Mouse (Mus musculus) Patski (cell line): ENCODE measurements at regions not wholly inside any gene's neighbourhood (a gene's known extent, or its start where the extent isn't known, plus 50 kb on each side); places are given as distances from the start of the nearest gene placed in this dataset.

Source experiments
- ATAC-seq: fragments of 100-300 bp; one replicate; pipeline ENCODE4 v1.8.0; 2021
- CTCF ChIA-PET: fragments of 350-600 bp; sonication (Branson Sonifier 250); formaldehyde crosslinking; loops from one replicate; lab custom pipeline; 2022; ENCODE audit warnings: inconsistent platforms; lab: Charles Lee
- POLR2A ChIA-PET: fragments of 350-600 bp; sonication (Branson Sonifier 250); formaldehyde crosslinking; loops from one replicate; lab custom pipeline; 2022; ENCODE audit warnings: antibody characterized with exemption, inconsistent platforms; lab: Charles Lee
- DNase-seq: peaks from one replicate; pipeline ENCODE4 v3.0.0-alpha.2; 2011; ENCODE audit warnings: low read depth, low spot score
- H3K27me3 ChIP-seq: fragments of 371-371 bp; one replicate; pipeline ENCODE4 v1.5.1; 2021
- CTCF ChIP-seq: fragments of 100-300 bp; IDR thresholded peaks from one replicate; pipeline ENCODE4 v1.5.1; 2021
- in situ Hi-C: fragments of 300-500 bp; cut with MboI; formaldehyde crosslinking; loops from 3 replicates; pipeline ENCODE4 v1.11.1; 2018; ENCODE audit warnings: low pct_unique_long_range_greater_than_20kb, mixed read lengths

DNA sequence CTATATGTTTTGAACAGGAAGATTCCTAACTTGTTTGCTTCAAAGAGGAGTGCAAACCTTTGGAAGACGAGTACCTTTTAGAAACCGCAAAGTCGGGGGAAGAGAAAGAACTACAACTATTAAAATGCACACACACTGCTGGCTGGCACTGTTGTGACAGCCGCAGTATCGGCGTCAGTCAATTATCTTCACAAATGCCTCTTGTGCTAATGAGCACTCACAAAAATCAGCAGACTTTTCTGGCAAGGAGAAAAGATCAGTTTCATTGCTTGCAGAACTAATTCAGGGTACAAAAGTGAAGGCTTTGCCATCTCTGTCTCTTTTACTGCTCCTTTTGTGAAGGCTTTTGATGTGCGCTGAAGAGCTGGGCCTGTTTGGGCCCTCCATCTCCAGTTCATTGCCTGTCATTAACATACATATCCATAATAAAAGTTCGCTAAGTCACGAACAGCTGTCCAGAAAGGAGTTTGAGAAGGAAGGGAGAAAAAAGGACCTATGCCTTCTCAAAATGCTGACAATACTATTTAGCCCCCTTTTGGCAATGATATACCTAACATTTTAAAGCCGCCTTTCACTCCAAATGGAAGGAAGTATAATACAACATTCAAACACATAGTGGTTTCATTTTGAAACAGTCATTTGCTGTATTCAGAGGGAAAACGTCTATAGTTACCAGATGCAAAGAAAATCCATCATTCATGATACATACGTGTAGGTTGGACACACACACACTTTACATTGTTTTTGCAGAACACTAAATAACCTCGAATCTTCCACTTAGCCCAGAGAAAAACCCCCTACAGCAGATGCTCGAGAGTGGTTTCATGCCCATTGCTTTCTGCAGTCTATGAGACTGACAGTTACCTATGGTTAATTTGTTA is 186.6 kb upstream of the Sp8 start:
- no peak for DNase-seq
- no peak for TF ChIP-seq CTCF
- POLR2A ChIA-PET, result no interaction called here
- in situ Hi-C loops, result no loop called here
- CTCF ChIA-PET, result no interaction called here
- no peak for ATAC-seq
- no peaks in the 10 kb centered on the region for H3K27me3 ChIP-seq

GRCm38 (mm10) chr12:118650483-118651160 is 195.5 kb upstream of the Sp8 start:
- no peaks in the 10 kb centered on the region for H3K27me3 ChIP-seq
- CTCF ChIA-PET, result no interaction called here
- no peak for DNase-seq
- in situ Hi-C loops, result no loop called here
- POLR2A ChIA-PET, result no interaction called here
- TF ChIP-seq CTCF, result no peak
- ATAC-seq, result no peak

DNA sequence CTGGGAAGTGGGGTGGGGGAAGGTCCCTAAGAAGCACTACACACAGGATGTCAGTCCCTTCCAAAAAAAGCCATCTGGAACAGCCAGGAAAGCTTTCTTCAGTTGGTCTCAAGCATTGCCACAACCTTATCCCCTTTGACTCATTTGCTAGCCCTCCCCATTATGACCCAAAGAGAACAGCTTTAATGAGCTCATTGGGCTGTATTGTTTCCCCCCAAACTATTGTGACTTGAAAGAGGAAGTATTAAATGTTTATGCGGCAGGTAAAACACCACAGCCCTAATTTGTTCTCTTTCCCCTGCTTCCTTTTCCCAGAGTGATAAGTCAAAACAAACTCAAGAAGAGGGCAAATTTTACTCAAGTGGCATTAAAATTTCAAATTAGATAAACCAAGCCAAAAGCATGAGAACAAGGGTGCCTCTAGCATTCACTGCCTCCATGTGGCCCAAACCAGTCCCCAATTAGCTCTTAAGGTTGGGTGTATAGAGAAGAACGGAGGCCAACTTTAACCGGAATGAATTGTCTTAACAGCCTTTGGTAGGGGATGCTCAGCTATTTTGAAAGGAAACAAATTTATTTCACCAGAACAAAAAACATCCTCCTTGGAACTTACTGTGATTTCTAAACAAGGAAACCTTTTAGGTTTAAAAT is 196.7 kb upstream of the Sp8 start:
- ChIA-PET POLR2A (interaction anchor here (0.7 kb wide), 1 partner anchor 1324 kb away, joined by 3 read pairs; no protein-coding TSS in a partner anchor), CTCF (no interaction called here)
- no peak for TF ChIP-seq CTCF
- H3K27me3 ChIP-seq, result no peaks in the 10 kb centered on the region
- in situ Hi-C loops, result no loop called here
- DNase-seq (no peak), ATAC-seq (no peak)

DNA sequence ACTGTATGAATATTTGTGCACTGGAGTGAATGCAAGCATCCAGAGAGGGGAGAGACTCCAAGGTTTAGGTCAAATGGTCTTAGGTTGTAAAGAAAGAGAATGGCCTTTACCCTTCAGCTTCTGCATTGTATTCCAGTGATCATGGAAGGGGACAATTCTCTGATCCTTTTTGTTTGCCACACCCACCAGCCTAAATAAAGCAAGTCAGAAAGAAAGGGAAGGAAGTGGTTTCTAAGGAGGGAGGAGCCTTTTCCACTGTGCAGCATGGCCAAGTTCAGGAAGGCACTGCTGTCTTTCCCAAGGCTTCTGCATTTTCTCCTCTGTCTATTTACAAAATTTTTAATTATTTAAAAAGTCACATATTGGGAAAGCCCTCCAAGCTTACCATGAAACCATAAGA is 197.5 kb upstream of the Sp8 start:
- no peaks in the 10 kb centered on the region for H3K27me3 ChIP-seq
- ChIA-PET POLR2A (no interaction called here), CTCF (interaction anchor here (1.6 kb wide), 1 partner anchor 16 kb away, joined by 5 read pairs; no protein-coding TSS in a partner anchor)
- no peak for TF ChIP-seq CTCF
- in situ Hi-C loops, result no loop called here
- ATAC-seq (no peak), DNase-seq (no peak)

GRCm38 (mm10) chr12:118647270-118648042 is 198.7 kb upstream of the Sp8 start:
- in situ Hi-C loops, result no loop called here

GRCm38 (mm10) chr12:118640925-118641324 is 205.2 kb upstream of the Sp8 start:
- in situ Hi-C loops, result no loop called here
- ATAC-seq, result no peak
- POLR2A ChIA-PET, result interaction anchor here (0.5 kb wide), 1 partner anchor 8 kb away, joined by 4 read pairs; no protein-coding TSS in a partner anchor

More at GRCm38 (mm10) chr12:118647270-118648042, 198.7 kb upstream of the Sp8 start:
- TF ChIP-seq CTCF, result no peak
- DNase-seq (no peak), ATAC-seq (no peak)
- ChIA-PET CTCF (interaction anchor here (1.6 kb wide), 1 partner anchor 17 kb away, joined by 5 read pairs; no protein-coding TSS in a partner anchor), POLR2A (no interaction called here)
- no peaks in the 10 kb centered on the region for H3K27me3 ChIP-seq

GRCm38 (mm10) chr12:118637214-118637613 is 208.9 kb upstream of the Sp8 start:
- DNase-seq, result no peak
- CTCF ChIA-PET, result no interaction called here
- in situ Hi-C loops, result no loop called here
- TF ChIP-seq CTCF, result no peak
- H3K27me3 ChIP-seq, result no peaks in the 10 kb centered on the region
- ATAC-seq, result no peak
- POLR2A ChIA-PET, result no interaction called here

More at GRCm38 (mm10) chr12:118640925-118641324, 205.2 kb upstream of the Sp8 start:
- no peak for TF ChIP-seq CTCF
- CTCF ChIA-PET, result interaction anchor here (1.3 kb wide), 1 partner anchor 23 kb away, joined by 3 read pairs; no protein-coding TSS in a partner anchor
- DNase-seq, result no peak
- H3K27me3 ChIP-seq, result no peaks in the 10 kb centered on the region

DNA sequence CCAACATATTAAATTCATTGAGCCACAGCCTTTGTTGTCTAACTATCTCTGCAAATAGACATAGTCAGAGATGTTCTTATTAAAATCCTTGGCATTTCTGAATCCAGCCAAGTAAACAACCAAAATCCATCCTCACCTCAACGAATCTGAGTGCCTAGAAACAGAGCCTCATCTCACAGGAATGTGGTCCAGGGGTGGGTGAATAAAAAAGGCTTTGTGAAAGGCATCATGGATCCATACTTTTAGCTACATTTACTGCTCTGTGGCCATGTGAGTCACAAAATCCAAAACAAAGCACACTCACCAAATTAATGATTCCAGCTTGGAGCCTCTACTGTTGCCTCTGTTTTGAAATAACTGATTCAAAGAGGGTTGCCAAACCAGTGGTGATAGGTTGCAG is 210.7 kb upstream of the Sp8 start:
- ATAC-seq (no peak), DNase-seq (no peak)
- TF ChIP-seq CTCF, result no peak
- ChIA-PET CTCF (no interaction called here), POLR2A (no interaction called here)
- no peaks in the 10 kb centered on the region for H3K27me3 ChIP-seq
- in situ Hi-C loops, result no loop called here

GRCm38 (mm10) chr12:118630373-118630772 is 215.8 kb upstream of the Sp8 start:
- no peaks in the 10 kb centered on the region for H3K27me3 ChIP-seq
- no peak for DNase-seq
- CTCF ChIA-PET, result no interaction called here
- in situ Hi-C loops, result no loop called here
- POLR2A ChIA-PET, result no interaction called here
- ATAC-seq, result no peak
- TF ChIP-seq CTCF, result no peak
